Mouse (Mus musculus) urinary bladder, postnatal 4 days (tissue): ENCODE measurements around the gene Hsd11b1.

Experiments
- DNase-seq, 2 experiments: peaks; one replicate each; pipeline ENCODE4 v3.0.0; 2021 to 2022; ENCODE audit warnings: low spot score in 2 of 2

Hsd11b1 gene

GRCm38 (mm10) chr1:193200640-193201382, 63.1 kb downstream of the Hsd11b1 start:
- no peak for DNase-seq

GRCm38 (mm10) chr1:193198312-193198711, 65.6 kb downstream of the Hsd11b1 start:
- DNase-seq, result no peak

GRCm38 (mm10) chr1:193197494-193198205, 66.2 kb downstream of the Hsd11b1 start:
- no peak for DNase-seq

GRCm38 (mm10) chr1:193195169-193195810, 68.6 kb downstream of the Hsd11b1 start:
- no peak for DNase-seq

- no peak for DNase-seq
Observed at GRCm38 (mm10) chr1:193194416-193195140, 69.3 kb downstream of the Hsd11b1 start.

- DNase-seq, result no peak
Observed at GRCm38 (mm10) chr1:193191675-193192283, 72.1 kb downstream of the Hsd11b1 start.

GRCm38 (mm10) chr1:193189771-193190170, 74.1 kb downstream of the Hsd11b1 start:
- DNase-seq, result no peak

- DNase-seq, result peak in 1 of 2 experiments; percentile 60
Observed at GRCm38 (mm10) chr1:193189151-193189621, 74.7 kb downstream of the Hsd11b1 start.

GRCm38 (mm10) chr1:193188257-193188656, 75.6 kb downstream of the Hsd11b1 start:
- DNase-seq, result no peak

GRCm38 (mm10) chr1:193181104-193181503, 82.8 kb downstream of the Hsd11b1 start:
- DNase-seq, result no peak

GRCm38 (mm10) chr1:193174143-193174733, 89.6 kb downstream of the Hsd11b1 start:
- DNase-seq, result no peak

- DNase-seq, result no peak
Observed at GRCm38 (mm10) chr1:193173810-193174129, 90.1 kb downstream of the Hsd11b1 start.

GRCm38 (mm10) chr1:193172991-193173809, 90.7 kb downstream of the Hsd11b1 start:
- peak; percentile 92 for DNase-seq
